Mouse (Mus musculus) heart, postnatal 0 days (tissue): Measurements from ENCODE around the gene Tubb4a.

Experiments used
- CTCF ChIP-seq: IDR thresholded peaks from 2 replicates; pipeline ENCODE4 v1.5.1; 2016; ENCODE audit warnings: antibody characterized with exemption, control low read depth, low read depth
- EP300 ChIP-seq: IDR thresholded peaks from 2 replicates; pipeline ENCODE4 v1.6.1; 2016; ENCODE audit warnings: antibody characterized with exemption, low read depth

- TF ChIP-seq CTCF (no peak), EP300 (no peak)
Observed at GRCm38 (mm10) chr17:57094222-57094621, 6.6 kb upstream of the Tubb4a start.
